Mouse (Mus musculus): ENCODE measurements around the gene Mrpl39. TPM values are rescaled to one million over a fixed set of nuclear protein-coding genes. Genes with fewer than 3 reads are reported as not detected.
A peak's percentile ranks its signal among the peaks of the same experiment; 100 is the strongest.

Mrpl39 gene
- total and polyA plus RNA-seq, 3 experiments: 24.0 to 42.4 (median 37.7) TPM

DNA sequence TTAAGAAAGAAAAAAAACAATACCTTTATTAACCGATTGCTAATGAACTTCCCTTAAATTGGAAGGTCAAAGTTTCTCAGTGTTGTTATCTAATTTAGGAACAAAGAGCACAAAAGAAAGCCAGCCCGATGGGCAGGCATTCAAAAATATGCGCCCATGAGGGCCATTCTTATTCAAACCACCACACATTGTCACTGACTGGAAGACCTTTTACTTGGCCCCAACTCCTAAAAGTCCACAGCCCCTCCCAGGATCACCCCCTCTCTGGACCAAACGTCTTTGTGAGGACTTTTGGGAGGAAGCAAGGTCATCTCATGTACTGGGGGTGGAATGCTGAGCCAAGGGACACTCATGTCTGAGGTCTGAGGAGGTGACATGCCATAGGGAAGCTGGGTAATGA lies 33.6 kb upstream of the Mrpl39 start:
- 0 out of 2 replicates have a peak, but pooled peaks cover 2% of the 10 kb centered on the region for H3K36me3 ChIP-seq (ENCODE audit: control insufficient read depth, insufficient read depth, low read length)
- H3K79me2 ChIP-seq (replicated peaks; ENCODE audit: control insufficient read depth, insufficient read depth, low read length): no peaks in the 10 kb centered on the region
- H3K27me3 ChIP-seq (ENCODE audit: control insufficient read depth, insufficient read depth, low read length): no peaks in the 10 kb centered on the region
- H3K4me1 ChIP-seq (ENCODE audit: control insufficient read depth, insufficient read depth, low read length): peaks cover 3% of the 10 kb centered on the region
- intact Hi-C loops (cut with DNase I): loop anchor here (5.0 kb wide), 1 partner anchor 108 kb away; no protein-coding TSS in a partner anchor
- DNase-seq: no peak
- WGBS: 44% methylated on average over 4 of the region's 4 CpGs
- no peak overlapping the region for H3K27ac ChIP-seq
- H3K9ac ChIP-seq (ENCODE audit: low read depth, low read length): no peak overlapping the region
- no peak overlapping the region for H3K4me3 ChIP-seq
- TF ChIP-seq CTCF (IDR thresholded peaks at IDR 0.05) (no peak), POLR2A (IDR thresholded peaks at IDR 0.05; ENCODE audit: insufficient read depth, low read depth, low read length) (no peak), EP300 (IDR thresholded peaks at IDR 0.05; ENCODE audit: insufficient read depth, low read depth, low read length) (no peak)

DNA sequence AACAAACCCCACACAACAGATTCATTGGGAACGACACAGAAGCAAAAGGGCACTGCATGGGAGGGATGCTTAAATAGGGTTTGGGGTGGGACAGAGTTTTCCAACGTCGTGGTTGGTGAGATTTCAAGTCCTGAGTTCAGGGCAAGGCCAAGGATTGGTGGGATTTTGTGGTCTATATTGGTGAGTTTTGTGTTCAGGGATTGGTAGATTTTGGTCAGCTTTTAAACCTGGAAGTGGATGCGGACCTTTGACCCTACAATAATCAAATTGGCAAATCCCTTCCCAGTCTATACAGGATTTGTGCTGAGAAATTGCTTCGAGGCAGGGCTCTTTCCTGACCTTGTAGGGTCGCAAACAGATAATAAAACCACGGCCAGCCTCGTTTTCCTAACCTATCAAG lies 32.4 kb upstream of the Mrpl39 start:
- Histone ChIP-seq H3K4me1 (ENCODE audit: control insufficient read depth, insufficient read depth, low read length) (peaks cover 3% of the 10 kb centered on the region), H3K27me3 (ENCODE audit: control insufficient read depth, insufficient read depth, low read length) (no peaks in the 10 kb centered on the region), H3K9ac (ENCODE audit: low read depth, low read length) (no peak overlapping the region), H3K79me2 (replicated peaks; ENCODE audit: control insufficient read depth, insufficient read depth, low read length) (no peaks in the 10 kb centered on the region), H3K4me3 (no peak overlapping the region), H3K27ac (no peak overlapping the region), H3K36me3 (ENCODE audit: control insufficient read depth, insufficient read depth, low read length) (0 out of 2 replicates have a peak, but pooled peaks cover under 1% of the 10 kb centered on the region)
- 81% methylated on average over 8 of the region's 8 CpGs for WGBS
- TF ChIP-seq EP300 (IDR thresholded peaks at IDR 0.05; ENCODE audit: insufficient read depth, low read depth, low read length) (no peak), CTCF (IDR thresholded peaks at IDR 0.05) (no peak), POLR2A (IDR thresholded peaks at IDR 0.05; ENCODE audit: insufficient read depth, low read depth, low read length) (no peak)
- intact Hi-C loops (cut with DNase I): loop anchor here (5.0 kb wide), 1 partner anchor 109 kb away; no protein-coding TSS in a partner anchor
- no peak for DNase-seq

DNA sequence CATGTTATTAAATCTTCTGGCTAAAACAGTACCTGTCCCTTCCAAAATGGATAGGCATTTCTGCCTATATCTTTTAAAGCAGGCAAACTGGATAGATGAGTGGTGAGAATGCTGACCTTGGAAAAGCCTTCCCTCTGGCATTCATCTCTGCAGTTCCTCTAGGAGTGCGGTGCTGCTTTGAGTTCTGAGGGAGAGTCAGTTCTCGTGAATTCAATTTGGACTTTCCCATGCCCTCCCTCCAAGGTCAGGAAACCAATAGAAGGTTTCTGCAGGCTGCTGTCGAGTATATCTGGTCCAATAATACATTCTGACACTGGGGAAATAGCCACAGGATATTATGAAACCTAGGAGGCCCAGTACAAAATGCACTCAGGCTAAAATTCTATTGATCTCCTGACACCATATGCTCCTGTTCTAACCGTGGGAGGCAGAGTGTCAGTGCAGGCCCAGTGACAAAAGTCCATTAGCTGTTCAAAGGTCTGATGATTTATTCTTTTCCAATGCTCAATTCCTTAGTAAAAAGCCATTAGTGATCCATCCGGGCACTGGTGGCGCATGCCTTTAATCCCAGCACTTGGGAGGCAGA lies 10.3 kb upstream of the Mrpl39 start:
- intact Hi-C loops (cut with DNase I): no loop called here
- no peaks in the 10 kb centered on the region; the same call in 1 of the 2 replicates for H3K4me1 ChIP-seq (ENCODE audit: control insufficient read depth, insufficient read depth, low read length)
- H3K36me3 ChIP-seq (ENCODE audit: control insufficient read depth, insufficient read depth, low read length): no peaks in the 10 kb centered on the region
- H3K79me2 ChIP-seq (replicated peaks; ENCODE audit: control insufficient read depth, insufficient read depth, low read length): no peaks in the 10 kb centered on the region
- no peak overlapping the region for H3K4me3 ChIP-seq
- peak overlapping the region; percentile 62 for H3K27ac ChIP-seq
- TF ChIP-seq CTCF (IDR thresholded peaks at IDR 0.05): no peak
- TF ChIP-seq POLR2A (IDR thresholded peaks at IDR 0.05; ENCODE audit: insufficient read depth, low read depth, low read length): no peak
- no peak for TF ChIP-seq EP300 (IDR thresholded peaks at IDR 0.05; ENCODE audit: insufficient read depth, low read depth, low read length)
- no peaks in the 10 kb centered on the region for H3K27me3 ChIP-seq (ENCODE audit: control insufficient read depth, insufficient read depth, low read length)
- H3K9ac ChIP-seq (ENCODE audit: low read depth, low read length): no peak overlapping the region
- DNase-seq: no peak
- WGBS: 57% methylated on average over 6 of the region's 6 CpGs

DNA sequence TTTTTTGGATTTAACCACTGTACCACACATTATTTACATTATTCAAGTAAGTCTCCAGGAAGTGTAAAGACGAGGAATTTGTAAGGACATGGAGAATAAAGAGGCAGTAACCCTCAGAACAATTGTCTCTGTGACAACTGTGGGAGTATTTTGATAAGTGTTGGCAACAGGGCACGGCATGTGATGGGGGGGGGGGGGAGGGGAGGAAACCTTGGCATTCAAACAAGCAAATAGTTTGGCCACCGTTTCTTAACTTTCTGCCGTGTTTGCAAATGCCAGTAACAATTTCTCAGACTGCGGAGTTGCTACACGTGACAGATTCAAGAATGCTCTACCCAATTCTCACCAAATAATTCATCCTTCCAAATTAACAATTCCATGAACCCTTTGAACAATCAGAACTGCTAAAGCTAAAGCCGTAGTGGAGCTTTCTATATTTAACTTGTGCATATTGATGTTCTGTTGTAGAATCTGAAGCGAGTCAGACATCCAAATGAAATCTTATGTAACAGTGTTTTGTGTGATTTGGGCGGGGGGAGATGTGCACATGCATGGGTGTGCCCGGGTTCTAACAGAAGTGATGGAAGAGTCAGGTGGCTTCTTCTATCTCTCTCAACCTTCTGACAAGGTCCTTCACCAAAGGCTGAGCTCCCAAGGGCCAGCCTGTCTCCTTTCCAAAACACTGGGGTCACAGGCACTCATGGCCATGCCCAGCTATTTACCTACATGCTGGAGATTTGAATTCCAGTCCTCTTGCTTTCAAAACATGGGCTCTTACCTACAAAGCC lies 9.4 kb upstream of the Mrpl39 start:
- H3K79me2 ChIP-seq (replicated peaks; ENCODE audit: control insufficient read depth, insufficient read depth, low read length): no peaks in the 10 kb centered on the region
- DNase-seq: no peak
- no peak overlapping the region for H3K9ac ChIP-seq (ENCODE audit: low read depth, low read length)
- no peaks in the 10 kb centered on the region for H3K27me3 ChIP-seq (ENCODE audit: control insufficient read depth, insufficient read depth, low read length)
- H3K27ac ChIP-seq: peak overlapping the region; percentile 62
- H3K4me1 ChIP-seq (ENCODE audit: control insufficient read depth, insufficient read depth, low read length): no peaks in the 10 kb centered on the region; the same call in 1 of the 2 replicates
- WGBS: 40% methylated on average over 10 of the region's 10 CpGs
- no peak overlapping the region for H3K4me3 ChIP-seq
- H3K36me3 ChIP-seq (ENCODE audit: control insufficient read depth, insufficient read depth, low read length): no peaks in the 10 kb centered on the region
- intact Hi-C loops (cut with DNase I): no loop called here
- TF ChIP-seq CTCF (IDR thresholded peaks at IDR 0.05): no peak
- TF ChIP-seq POLR2A (IDR thresholded peaks at IDR 0.05; ENCODE audit: insufficient read depth, low read depth, low read length): no peak
- 0 out of 2 replicates have a peak, but pooled peaks have one; percentile 32 for TF ChIP-seq EP300 (IDR thresholded peaks at IDR 0.05; ENCODE audit: insufficient read depth, low read depth, low read length)

DNA sequence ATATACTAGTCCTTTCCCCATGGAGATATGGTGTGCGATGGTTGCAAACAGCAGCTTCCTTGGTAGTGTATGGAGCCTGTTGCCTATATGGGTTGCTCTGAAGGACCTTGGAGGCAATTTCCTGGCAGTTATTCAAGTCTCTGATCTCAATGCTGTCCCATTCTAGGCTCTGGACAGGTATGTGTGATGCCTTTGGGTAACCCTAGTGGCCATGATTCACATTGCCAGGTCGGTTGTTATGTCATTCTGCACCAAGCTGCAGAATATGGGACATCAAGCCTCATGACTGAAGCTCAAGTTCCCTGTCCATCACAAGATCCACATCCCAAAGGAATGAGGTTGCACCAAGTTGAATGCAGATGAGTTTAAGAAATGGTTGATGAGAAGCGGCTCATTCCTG lies 1.8 kb upstream of the Mrpl39 start:
- Histone ChIP-seq H3K27ac (no peak overlapping the region), H3K27me3 (ENCODE audit: control insufficient read depth, insufficient read depth, low read length) (no peaks in the 10 kb centered on the region; the same call in 1 of the 2 replicates), H3K4me1 (ENCODE audit: control insufficient read depth, insufficient read depth, low read length) (peaks cover 5% of the 10 kb centered on the region), H3K4me3 (no peak overlapping the region), H3K9ac (ENCODE audit: low read depth, low read length) (no peak overlapping the region), H3K36me3 (ENCODE audit: control insufficient read depth, insufficient read depth, low read length) (peaks cover 7% of the 10 kb centered on the region; the same call in 1 of the 2 replicates), H3K79me2 (replicated peaks; ENCODE audit: control insufficient read depth, insufficient read depth, low read length) (no peaks in the 10 kb centered on the region)
- TF ChIP-seq EP300 (IDR thresholded peaks at IDR 0.05; ENCODE audit: insufficient read depth, low read depth, low read length) (no peak), CTCF (IDR thresholded peaks at IDR 0.05) (peak; percentile 24; the same call in 1 of the 2 replicates)
- DNase-seq: no peak
- WGBS: 83% methylated on average over 3 of the region's 3 CpGs
- intact Hi-C loops (cut with DNase I): no loop called here

DNA sequence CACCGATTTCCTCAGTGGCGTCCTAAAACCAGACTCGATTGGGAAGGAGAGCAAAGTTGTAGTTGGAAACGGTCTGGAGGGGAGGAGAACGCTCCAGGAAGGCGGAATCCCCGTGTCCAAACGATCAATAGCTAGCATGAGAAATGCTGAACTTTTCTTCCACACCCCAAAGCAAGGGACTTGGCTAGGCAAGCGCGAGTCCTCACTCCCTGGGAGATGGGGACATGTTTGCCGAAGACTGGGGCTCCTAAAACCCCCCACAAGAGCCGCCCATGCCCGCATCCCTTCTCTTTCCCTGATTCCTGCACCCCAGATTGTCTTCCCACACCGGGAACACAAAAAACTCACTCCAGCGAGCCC lies 756 bp downstream of the Mrpl39 start:
- Histone ChIP-seq H3K4me1 (ENCODE audit: control insufficient read depth, insufficient read depth, low read length) (peaks cover 5% of the 10 kb centered on the region), H3K4me3 (peak overlapping the region; percentile 75), H3K79me2 (replicated peaks; ENCODE audit: control insufficient read depth, insufficient read depth, low read length) (no peaks in the 10 kb centered on the region), H3K9ac (ENCODE audit: low read depth, low read length) (peak overlapping the region; percentile 91), H3K27me3 (ENCODE audit: control insufficient read depth, insufficient read depth, low read length) (no peaks in the 10 kb centered on the region; the same call in 1 of the 2 replicates), H3K36me3 (ENCODE audit: control insufficient read depth, insufficient read depth, low read length) (peaks cover 7% of the 10 kb centered on the region), H3K27ac (peak overlapping the region; percentile 70)
- under 1% methylated on average over 15 of the region's 15 CpGs for WGBS
- no peak for DNase-seq
- TF ChIP-seq EP300 (IDR thresholded peaks at IDR 0.05; ENCODE audit: insufficient read depth, low read depth, low read length): no peak
- TF ChIP-seq POLR2A (IDR thresholded peaks at IDR 0.05; ENCODE audit: insufficient read depth, low read depth, low read length): no peak
- TF ChIP-seq CTCF (IDR thresholded peaks at IDR 0.05): no peak
- intact Hi-C loops (cut with DNase I): loop anchor here (1.0 kb wide), 4 partner anchors 39 to 145 kb away; no protein-coding TSS in a partner anchor
